Mouse (Mus musculus) lung, adult 2 months (tissue): ENCODE measurements around the gene Nif3l1. TPM values are rescaled to one million over a fixed set of nuclear protein-coding genes. Genes with fewer than 3 reads are reported as not detected.

Experiments
- DNase-seq: peaks from one replicate; pipeline ENCODE4 v3.0.0; 2022
- H3K4me1 ChIP-seq: fragments of 200-500 bp; 2 replicates; pipeline ENCODE4 v1.6.1; 2011; ENCODE audit warnings: low read length; ENCODE audit not compliant: control insufficient read depth, insufficient read depth
- H3K4me3 ChIP-seq: fragments of 200-500 bp; replicated peaks from 2 replicates; pipeline ENCODE3; 2011; ENCODE audit warnings: low read depth, mild to moderate bottlenecking, control low read depth, low read length; ENCODE audit errors: extremely low read depth
- CTCF ChIP-seq: fragments of 200-500 bp; IDR thresholded peaks from 2 replicates; pipeline ENCODE4 v1.5.1; 2011; ENCODE audit warnings: mild to moderate bottlenecking, low read length, control low read depth; ENCODE audit not compliant: insufficient read depth
- POLR2A ChIP-seq: fragments of 200-500 bp; IDR thresholded peaks from 2 replicates; pipeline ENCODE4 v1.6.1; 2011; ENCODE audit warnings: low read depth, mild to moderate bottlenecking, control low read depth, low read length, borderline replicate concordance; ENCODE audit errors: extremely low read depth
- WGBS: fragments of 180-500 bp; shearing (Covaris S2); methylation state at CpG from one replicate; pipeline ENCODE4 v1.1.7; 2018; 5-methylcytosine and 5-hydroxymethylcytosine counted together
- polyA plus RNA-seq: library from polyadenylated mRNA; depleted of rRNA; stranded (reverse); fragments of >200 nt; gene quantifications from 2 replicates; pipeline ENCODE4 v1.2.3, GENCODE M21; 2012

Gene Nif3l1
- polyA plus RNA-seq, 1 experiment = 19.2 TPM

DNA sequence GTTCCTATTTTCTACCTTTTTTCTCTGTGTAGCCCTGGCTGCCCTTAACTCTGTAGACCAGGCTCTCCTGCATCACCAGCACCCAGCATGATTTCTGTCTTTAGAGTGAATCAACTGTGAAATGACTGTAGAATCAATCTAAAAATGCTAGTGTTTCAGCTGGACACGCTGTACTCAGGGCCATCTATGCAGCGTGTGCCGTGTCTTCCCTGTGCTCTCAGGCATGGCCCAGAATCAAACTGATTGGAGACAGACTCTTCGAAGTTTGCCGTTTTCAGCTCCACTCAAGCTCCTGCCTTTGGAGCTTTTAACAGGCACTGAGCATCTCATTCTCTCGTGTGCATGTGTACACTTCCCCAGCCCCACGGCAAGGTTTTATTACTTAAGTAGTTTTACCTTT is 34.2 kb upstream of the Nif3l1 start:
- Histone ChIP-seq H3K4me1 (no peaks in the 10 kb centered on the region), H3K4me3 (no peak overlapping the region)
- TF ChIP-seq CTCF (no peak), POLR2A (no peak)
- 84% methylated on average over 7 of the region's 7 CpGs for WGBS
- no peak for DNase-seq

GRCm38 (mm10) chr1:58415442-58415841 is 29.5 kb upstream of the Nif3l1 start:
- TF ChIP-seq POLR2A = no peak
- no peak for TF ChIP-seq CTCF
- DNase-seq = no peak
- H3K4me3 ChIP-seq = no peak overlapping the region
- WGBS = 26% methylated on average over 1 of the region's 1 CpGs
- H3K4me1 ChIP-seq = peaks cover 9% of the 10 kb centered on the region

- 57% methylated on average over 2 of the region's 2 CpGs for WGBS
- no peak for DNase-seq
- H3K4me3 ChIP-seq = no peak overlapping the region
- no peak for TF ChIP-seq POLR2A
- no peak for TF ChIP-seq CTCF
- peaks cover 9% of the 10 kb centered on the region for H3K4me1 ChIP-seq
Observed at GRCm38 (mm10) chr1:58416048-58416447, 28.9 kb upstream of the Nif3l1 start.

DNA sequence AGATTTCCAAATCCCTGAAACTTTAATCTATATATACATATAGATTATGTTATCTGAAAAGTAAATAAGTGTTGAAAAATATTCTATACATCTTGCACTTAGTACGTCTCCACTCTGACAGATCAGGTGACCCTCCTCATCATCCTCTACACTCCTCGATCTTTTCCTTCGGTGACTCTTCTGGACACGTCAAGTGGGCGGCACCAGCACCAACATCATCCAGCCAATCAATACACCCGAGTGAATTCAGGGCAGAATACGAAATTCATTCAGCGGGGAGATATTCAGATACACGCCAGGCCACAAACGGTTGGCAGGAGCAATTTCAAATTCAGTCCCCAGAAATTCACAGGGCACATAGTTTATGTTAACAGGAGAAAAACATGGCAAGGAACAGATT is 24.9 kb upstream of the Nif3l1 start:
- no peak overlapping the region for H3K4me3 ChIP-seq
- no peak for DNase-seq
- H3K4me1 ChIP-seq = peaks cover 13% of the 10 kb centered on the region
- TF ChIP-seq POLR2A (no peak), CTCF (no peak)
- 37% methylated on average over 10 of the region's 10 CpGs for WGBS

- TF ChIP-seq CTCF (no peak), POLR2A (no peak)
- peaks cover 13% of the 10 kb centered on the region for H3K4me1 ChIP-seq
- 14% methylated on average over 7 of the region's 7 CpGs for WGBS
- no peak for DNase-seq
- H3K4me3 ChIP-seq = no peak overlapping the region
Observed at GRCm38 (mm10) chr1:58420961-58421360, 24.0 kb upstream of the Nif3l1 start.

- Histone ChIP-seq H3K4me1 (peaks cover 10% of the 10 kb centered on the region), H3K4me3 (peak overlapping the region; percentile 98)
- DNase-seq = peak; percentile 37
- TF ChIP-seq CTCF (no peak), POLR2A (peak; percentile 46; the same call in 1 of the 2 replicates)
- under 1% methylated on average over 13 of the region's 13 CpGs for WGBS
Observed at GRCm38 (mm10) chr1:58422879-58423278, 22.1 kb upstream of the Nif3l1 start.

- H3K4me1 ChIP-seq = peaks cover 7% of the 10 kb centered on the region
- H3K4me3 ChIP-seq = peak within 1 kb of the TSS; percentile 98
- DNase-seq = peak; percentile 99
- under 1% methylated on average over 79 of the region's 79 CpGs for WGBS
- TF ChIP-seq POLR2A (peak; percentile 99), CTCF (no peak)
Observed at GRCm38 (mm10) chr1:58423371-58424248, 21.3 kb upstream of the Nif3l1 start, which contains the start of gene Clk1. Gene Clk1, minus strand, starts transcription at chr1:58424066.

GRCm38 (mm10) chr1:58424551-58424950 is 20.4 kb upstream of the Nif3l1 start:
- Histone ChIP-seq H3K4me3 (no peak overlapping the region), H3K4me1 (peaks cover 4% of the 10 kb centered on the region; the same call in 1 of the 2 replicates)
- 88% methylated on average over 3 of the region's 3 CpGs for WGBS
- no peak for DNase-seq
- TF ChIP-seq POLR2A = no peak
- no peak for TF ChIP-seq CTCF

- peaks cover 10% of the 10 kb centered on the region for H3K4me1 ChIP-seq
- no peak for DNase-seq
- 9% methylated on average over 10 of the region's 10 CpGs for WGBS
- H3K4me3 ChIP-seq = peak overlapping the region; percentile 90
- TF ChIP-seq POLR2A = no peak
- no peak for TF ChIP-seq CTCF
Observed at GRCm38 (mm10) chr1:58444691-58445090, 260 bp upstream of the Nif3l1 start.

GRCm38 (mm10) chr1:58445861-58446260 is 910 bp downstream of the Nif3l1 start:
- no peak for DNase-seq
- 2% methylated on average over 11 of the region's 11 CpGs for WGBS
- peaks cover 10% of the 10 kb centered on the region for H3K4me1 ChIP-seq
- no peak for TF ChIP-seq CTCF
- no peak for TF ChIP-seq POLR2A
- H3K4me3 ChIP-seq = peak overlapping the region; percentile 90
